Mouse (Mus musculus) heart, postnatal 25 days (tissue): ENCODE results near the gene Sirt4. TPM values are rescaled to one million over a fixed set of nuclear protein-coding genes. Genes with fewer than 3 reads are reported as not detected.

Source experiments
- total RNA-seq, 2 experiments: library from RNA; stranded (reverse); gene quantifications; 2 replicates each; pipeline ENCODE4 v1.2.3; 2021

The Sirt4 gene
- total RNA-seq, 2 experiments from 2014 or later: 16.8 to 18.5 TPM

Other genes starting within 250 kb of the Sirt4 start
- 10 to 100 TPM; 31.6 to 37.8 TPM for gene Pop5, start 248.9 kb downstream of the Sirt4 start, total RNA-seq
- 100 to 1,000 TPM; 389 to 406 TPM for gene Rnf10, start 211.8 kb downstream of the Sirt4 start, total RNA-seq
- 100 to 1,000 TPM; 159 to 164 TPM for gene Coq5, start 205.1 kb downstream of the Sirt4 start, total RNA-seq
- 100 to 1,000 TPM in 1 of 2 experiments, 10 to 100 TPM in 1; 90.1 to 120 TPM for gene Dynll1, start 183.7 kb downstream of the Sirt4 start, total RNA-seq
- gene Srsf9, start 157.5 kb downstream of the Sirt4 start, total RNA-seq: 10 to 100 TPM; 18.5 to 20.6 TPM
- gene Gatc, start 143.5 kb downstream of the Sirt4 start, total RNA-seq: 10 to 100 TPM; 16.9 to 17.6 TPM
- gene Triap1, start 143.5 kb downstream of the Sirt4 start, total RNA-seq: 10 to 100 TPM; 23.8 to 26.2 TPM
- 100 to 1,000 TPM; 282 to 287 TPM for gene Cox6a1, start 135.7 kb downstream of the Sirt4 start, total RNA-seq
- 1 to 10 TPM in 1 of 2 experiments, under 1 TPM in 1; 0.98 to 1.3 TPM for gene Msi1, start 55.1 kb downstream of the Sirt4 start, total RNA-seq
- not detected for gene Pla2g1b, start 18.5 kb downstream of the Sirt4 start, total RNA-seq
- gene Pxn, start 22.0 kb upstream of the Sirt4 start, total RNA-seq: 10 to 100 TPM; 34.4 to 39.5 TPM
- gene Rplp0, start 74.7 kb upstream of the Sirt4 start, total RNA-seq: 100 to 1,000 TPM; 651 to 667 TPM
- 10 to 100 TPM; 38.4 to 42.8 TPM for gene Gcn1l1, start 80.5 kb upstream of the Sirt4 start, total RNA-seq
- 10 to 100 TPM; 43.2 to 44.8 TPM for gene Rab35, start 147.2 kb upstream of the Sirt4 start, total RNA-seq
- 1 to 10 TPM; 8.5 to 9.0 TPM for gene Bicdl1, start 246.9 kb upstream of the Sirt4 start, total RNA-seq